In the genomic region with DNA sequence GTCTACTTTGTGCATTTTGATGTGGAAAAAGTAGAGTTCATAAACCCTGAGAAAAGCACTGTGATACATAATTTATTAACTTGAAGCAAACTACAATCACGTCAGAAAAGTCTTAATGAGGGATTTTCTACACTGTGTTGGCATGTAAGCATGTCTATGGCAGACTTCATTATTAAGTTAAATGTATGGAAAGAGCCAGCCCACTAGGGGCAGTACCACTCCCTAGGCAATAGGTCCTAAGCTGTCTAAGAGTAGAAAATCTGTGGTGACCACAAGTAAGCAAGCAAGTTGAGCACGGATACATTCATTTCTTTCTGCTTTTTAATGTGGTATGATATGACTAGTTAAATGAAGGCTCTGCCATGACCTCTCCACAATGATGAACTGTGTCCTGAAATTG, we compare ENCODE assay signal across 16 mouse cellular contexts. TPM values are rescaled to one million over a fixed set of nuclear protein-coding genes. Genes with fewer than 3 reads are reported as not detected.
"Had no signal": no experiment of that assay in that cellular context is flagged by ENCODE, and none has a peak within 500 bp of the region (broad histone marks: within the 10 kb centered on the region; RNA-seq: fewer than 3 reads in every experiment).

No protein-coding gene starts in this region.

- H3K27ac ChIP-seq: limb, embryonic 15.5 days; liver, embryonic 12.5 days; midbrain, embryonic 15.5 days; neural tube, embryonic 12.5 days had no signal

- H3K4me1 ChIP-seq: limb, embryonic 15.5 days; liver, embryonic 12.5 days; midbrain, embryonic 15.5 days; neural tube, embryonic 12.5 days had no signal

- DNase-seq: kidney, postnatal 10 days; kidney, postnatal 4 days; lung, embryonic 14.5 days; lung, postnatal 10 days; lung, postnatal 4 days; retina, postnatal 1 day; right cerebral cortex, postnatal 4 days; spleen, adult 18-20 months; thymus, adult 2 months; thymus, postnatal 25 days had no signal

- ATAC-seq: liver, embryonic 12.5 days; midbrain, embryonic 15.5 days had no signal

- H3K9ac ChIP-seq: limb, embryonic 15.5 days; liver, embryonic 12.5 days; lung, embryonic 14.5 days; midbrain, embryonic 15.5 days; neural tube, embryonic 12.5 days had no signal

- H3K9me3 ChIP-seq: limb, embryonic 15.5 days; liver, embryonic 12.5 days; midbrain, embryonic 15.5 days; neural tube, embryonic 12.5 days had no signal

- H3K4me3 ChIP-seq: limb, embryonic 15.5 days; liver, embryonic 12.5 days; midbrain, embryonic 15.5 days; neural tube, embryonic 12.5 days had no signal

- H3K27me3 ChIP-seq: limb, embryonic 15.5 days; liver, embryonic 12.5 days; midbrain, embryonic 15.5 days; neural tube, embryonic 12.5 days had no signal

- H3K4me2 ChIP-seq: limb, embryonic 15.5 days; liver, embryonic 12.5 days; lung, embryonic 14.5 days; midbrain, embryonic 11.5 days; midbrain, embryonic 15.5 days; neural tube, embryonic 12.5 days had no signal

RNA-seq across cellular contexts. Expression of a gene that starts 27.6 kb away (rescaled TPM):
- polyA plus RNA-seq: testis, adult 2 months had no signal
